Mouse (Mus musculus): ENCODE data around the gene Prss30. TPM values are rescaled to one million over a fixed set of nuclear protein-coding genes. Genes with fewer than 3 reads are reported as not detected.

Prss30 gene
- under 1 TPM in 1 of 2 experiments, not detected in 1; 0.30 TPM for total RNA-seq (2021)

GRCm38 (mm10) chr17:23980297-23980909, at the start of gene Prss30:
Prss30 (minus strand) TSS chr17:23980566.
- intact Hi-C loops (cut with DNase I), result no loop called here

GRCm38 (mm10) chr17:24029477-24029876, 49.1 kb upstream of the Prss30 start:
- intact Hi-C loops (cut with DNase I), result no loop called here
- DNase-seq (ENCODE audit: extremely low spot score in 1 of 2, low spot score in 2 of 2), result no peak

More at GRCm38 (mm10) chr17:23980297-23980909, at the start of gene Prss30:
- DNase-seq (ENCODE audit: extremely low spot score in 1 of 2, low spot score in 2 of 2), result peak in 1 of 2 experiments; percentile 12

DNA sequence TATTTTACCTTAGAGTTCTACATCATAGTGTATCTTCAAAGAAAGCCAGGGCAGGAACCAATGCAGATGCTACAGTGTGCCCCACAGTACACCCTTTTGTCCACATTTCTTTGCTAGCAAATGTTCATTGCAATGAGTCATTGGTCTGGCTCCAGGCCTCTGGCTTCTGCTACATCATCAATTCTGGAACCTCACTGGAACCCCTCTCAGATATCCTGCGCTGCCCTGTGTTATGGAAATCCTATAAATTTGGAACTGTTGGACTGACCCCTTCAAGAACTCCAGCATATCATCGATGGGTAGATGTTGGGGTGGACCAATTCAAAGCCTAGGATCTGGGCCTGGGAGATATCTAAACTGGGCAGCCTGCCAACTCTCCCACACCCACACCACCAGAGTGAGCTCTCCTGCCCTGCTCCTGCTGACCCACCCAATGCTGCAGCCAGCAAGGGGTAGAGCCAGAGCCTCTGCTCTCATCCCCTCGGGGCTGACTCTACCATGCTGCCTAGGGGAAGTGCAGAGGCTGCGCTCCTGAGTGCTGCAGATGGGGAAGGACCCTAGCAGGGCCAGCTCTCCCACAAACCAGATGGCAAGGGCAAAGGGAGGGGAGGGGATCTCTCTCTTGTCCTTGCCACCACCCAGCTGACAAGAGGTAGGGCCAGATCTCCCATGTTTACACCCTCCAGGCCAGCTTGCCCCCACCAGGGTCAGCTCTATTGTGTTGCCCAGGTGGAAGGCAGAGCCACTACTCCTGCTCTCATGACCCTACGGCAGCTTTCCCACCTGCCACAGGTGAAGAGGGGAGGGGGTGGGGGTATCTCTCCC, 41.2 kb upstream of the Prss30 start:
- no peak for DNase-seq (ENCODE audit: extremely low spot score in 1 of 2, low spot score in 2 of 2)

DNA sequence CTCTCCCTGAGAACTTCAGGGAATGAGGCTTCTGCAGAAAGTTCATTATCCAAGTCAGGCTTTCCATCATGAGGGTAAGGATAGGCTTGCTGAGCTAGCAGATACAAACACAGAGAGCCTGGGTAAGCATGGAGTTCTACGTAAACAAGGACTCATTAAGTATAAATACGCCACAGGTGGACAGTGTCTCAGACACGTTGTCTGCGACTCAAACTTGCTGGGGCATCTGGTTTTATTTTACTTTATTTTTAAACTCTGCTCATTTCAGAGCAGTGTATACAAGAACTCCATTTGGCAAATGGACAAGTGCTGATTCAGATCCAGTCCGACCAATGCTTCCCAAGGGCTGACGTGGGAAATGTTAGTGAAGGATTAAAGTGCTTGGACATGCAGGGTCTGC, 40.3 kb upstream of the Prss30 start:
- intact Hi-C loops (cut with DNase I), result no loop called here
- no peak for DNase-seq (ENCODE audit: extremely low spot score in 1 of 2, low spot score in 2 of 2)

More for the DNA sequence above, 41.2 kb upstream of the Prss30 start:
- intact Hi-C loops (cut with DNase I), result no loop called here

- DNase-seq (ENCODE audit: extremely low spot score in 1 of 2, low spot score in 2 of 2), result no peak
- intact Hi-C loops (cut with DNase I), result no loop called here
Observed at GRCm38 (mm10) chr17:24015727-24016126, 35.4 kb upstream of the Prss30 start.

GRCm38 (mm10) chr17:24014433-24014965, 34.1 kb upstream of the Prss30 start:
- DNase-seq (ENCODE audit: extremely low spot score in 1 of 2, low spot score in 2 of 2), result no peak
- intact Hi-C loops (cut with DNase I), result no loop called here

DNA sequence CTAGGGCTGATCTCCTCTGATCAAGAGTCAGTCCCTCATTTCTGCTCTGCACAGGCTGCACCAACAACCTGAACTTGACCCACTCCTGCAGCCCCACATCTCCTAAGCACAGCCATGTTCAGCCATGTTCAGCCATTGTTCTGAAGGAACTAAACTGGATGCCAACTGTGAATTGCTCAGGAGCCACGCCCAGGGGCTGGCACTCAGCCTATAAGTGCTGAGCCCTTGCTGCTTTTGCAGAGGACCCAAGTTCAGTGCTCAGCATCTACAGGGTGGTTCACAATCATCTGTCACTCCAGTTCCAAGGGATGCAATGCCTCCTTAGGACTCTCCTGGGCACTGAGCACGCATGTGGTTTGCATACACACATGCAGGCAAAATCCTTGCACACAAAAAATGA, 32.6 kb upstream of the Prss30 start:
- DNase-seq (ENCODE audit: extremely low spot score in 1 of 2, low spot score in 2 of 2), result no peak
- intact Hi-C loops (cut with DNase I), result no loop called here

GRCm38 (mm10) chr17:24009617-24010016, 29.3 kb upstream of the Prss30 start:
- intact Hi-C loops (cut with DNase I), result no loop called here
- no peak for DNase-seq (ENCODE audit: extremely low spot score in 1 of 2, low spot score in 2 of 2)

DNA sequence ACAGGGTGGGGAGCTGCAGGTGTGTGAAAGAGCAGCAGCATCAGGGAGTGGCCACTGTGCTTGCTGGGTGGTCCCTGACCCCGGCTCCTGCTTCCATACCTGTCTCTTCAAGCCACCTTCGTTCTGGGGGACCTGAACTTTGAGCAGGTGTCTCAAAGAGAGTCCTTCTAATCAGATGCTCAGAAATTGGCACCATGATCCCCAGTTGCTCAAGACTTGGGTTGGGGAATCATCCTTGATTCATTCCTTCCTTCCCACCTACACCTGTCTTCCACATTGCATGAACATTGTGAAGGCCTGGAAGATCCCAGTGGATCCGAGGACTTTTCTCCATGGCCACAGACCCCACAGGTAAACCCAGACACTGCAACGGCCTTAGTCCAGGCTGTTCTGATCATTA, 27.7 kb upstream of the Prss30 start:
- DNase-seq (ENCODE audit: extremely low spot score in 1 of 2, low spot score in 2 of 2), result no peak
- intact Hi-C loops (cut with DNase I), result no loop called here

DNA sequence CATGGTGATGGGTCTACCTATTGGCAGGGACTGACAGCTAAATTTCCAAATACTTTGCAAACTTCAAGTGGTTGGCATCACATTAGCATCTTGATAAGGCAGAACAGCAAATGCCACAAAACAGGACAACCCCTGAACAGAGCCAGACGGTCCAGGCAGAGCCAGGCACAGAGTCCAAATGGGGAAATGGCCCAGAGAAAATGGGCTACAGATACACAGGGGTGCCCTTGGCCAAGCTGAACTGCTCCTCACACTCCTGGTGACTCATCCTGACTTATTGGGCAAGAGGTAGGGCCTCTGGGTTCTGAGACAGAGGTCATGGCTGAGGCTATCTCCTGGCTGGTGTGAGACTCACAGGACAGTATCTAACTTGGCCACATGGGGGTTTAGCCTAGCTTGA, 27.0 kb upstream of the Prss30 start:
- intact Hi-C loops (cut with DNase I), result no loop called here
- no peak for DNase-seq (ENCODE audit: extremely low spot score in 1 of 2, low spot score in 2 of 2)

GRCm38 (mm10) chr17:24006930-24007329, 26.6 kb upstream of the Prss30 start:
- DNase-seq (ENCODE audit: extremely low spot score in 1 of 2, low spot score in 2 of 2), result no peak
- intact Hi-C loops (cut with DNase I), result no loop called here

DNA sequence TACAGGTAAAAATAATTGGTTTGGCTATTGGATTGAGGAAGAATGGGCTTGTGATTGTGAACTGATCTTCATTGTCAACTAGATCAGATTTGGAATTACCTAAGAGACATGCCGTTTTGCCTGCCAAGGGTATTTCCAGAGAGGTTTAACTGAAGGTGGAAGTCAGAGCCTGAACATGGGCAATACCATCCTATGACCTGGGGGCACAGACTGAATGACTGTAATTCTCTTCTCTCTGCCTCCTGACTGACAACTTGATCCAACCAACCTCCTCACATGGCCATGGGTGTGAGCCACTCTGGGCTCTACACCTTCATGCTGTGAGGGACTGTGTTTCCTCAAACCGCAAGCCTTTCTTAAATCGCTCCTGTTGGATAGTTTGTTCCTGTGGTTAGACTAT, 24.7 kb upstream of the Prss30 start:
- intact Hi-C loops (cut with DNase I), result no loop called here

DNA sequence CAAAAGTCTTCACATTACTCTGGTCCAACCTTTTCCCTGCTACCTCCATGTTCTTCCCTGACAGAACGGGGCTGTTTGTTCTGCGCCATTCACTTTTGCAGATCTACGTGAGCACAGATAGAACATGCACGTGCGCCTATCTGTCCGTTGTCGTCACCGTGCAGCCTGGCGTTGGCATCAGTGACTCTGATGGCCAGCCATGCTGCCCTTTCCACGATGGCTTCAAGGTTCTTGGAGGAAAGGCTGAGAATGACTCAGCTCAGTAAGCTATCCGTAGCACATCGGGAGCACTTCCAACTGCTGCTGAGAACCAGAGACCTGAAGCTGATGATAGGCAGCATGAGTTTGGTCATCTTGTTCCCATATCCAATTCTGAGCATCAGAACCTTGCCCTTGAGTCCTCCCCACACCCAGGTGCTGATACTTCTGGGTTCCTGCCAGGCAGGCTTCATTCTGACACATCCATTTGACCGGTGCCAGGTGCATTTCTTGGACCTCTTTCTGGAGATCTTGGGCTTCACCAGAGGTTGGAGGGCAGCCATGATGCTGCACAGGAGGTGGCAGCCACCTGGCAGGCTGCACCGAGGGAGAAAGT, 23.8 kb upstream of the Prss30 start:
- no peak for DNase-seq (ENCODE audit: extremely low spot score in 1 of 2, low spot score in 2 of 2)
- intact Hi-C loops (cut with DNase I), result no loop called here

More for the DNA sequence above, 24.7 kb upstream of the Prss30 start:
- DNase-seq (ENCODE audit: extremely low spot score in 1 of 2, low spot score in 2 of 2), result no peak

- peak; percentile 51 to 81 for DNase-seq (ENCODE audit: extremely low spot score in 1 of 2, low spot score in 2 of 2)
- intact Hi-C loops (cut with DNase I), result no loop called here
Observed at GRCm38 (mm10) chr17:24000404-24000803, 20.0 kb upstream of the Prss30 start.

- intact Hi-C loops (cut with DNase I), result no loop called here
- DNase-seq (ENCODE audit: extremely low spot score in 1 of 2, low spot score in 2 of 2), result peak in 1 of 2 experiments; percentile 12
Observed at GRCm38 (mm10) chr17:23998383-23998782, 18.0 kb upstream of the Prss30 start.

GRCm38 (mm10) chr17:23997901-23998300, 17.5 kb upstream of the Prss30 start, which contains the start of gene Prss22:
Prss22 (minus strand) TSS chr17:23998100.
- intact Hi-C loops (cut with DNase I), result no loop called here
- DNase-seq (ENCODE audit: extremely low spot score in 1 of 2, low spot score in 2 of 2), result peak in 1 of 2 experiments; percentile 17

DNA sequence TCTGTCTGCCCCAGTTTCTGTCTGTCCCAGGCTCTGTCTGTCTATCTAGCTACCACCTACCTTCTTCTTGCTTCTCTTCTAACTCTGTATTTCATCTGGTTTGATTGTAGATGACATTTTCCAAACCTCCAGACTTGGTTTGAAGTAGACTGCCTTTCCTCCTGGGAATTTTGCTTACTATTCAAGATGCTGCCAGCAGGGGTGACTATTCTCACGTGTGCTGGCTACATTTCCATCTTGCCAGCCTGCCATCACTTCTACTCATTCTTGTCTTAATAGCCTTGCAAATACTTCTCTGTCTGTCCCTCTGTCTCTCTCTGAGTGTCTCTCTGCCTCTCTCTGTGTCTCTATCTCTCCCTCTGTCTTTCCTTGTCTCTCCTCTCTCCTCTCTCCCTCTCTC, 15.1 kb upstream of the Prss30 start:
- intact Hi-C loops (cut with DNase I), result no loop called here
- DNase-seq (ENCODE audit: extremely low spot score in 1 of 2, low spot score in 2 of 2), result no peak

DNA sequence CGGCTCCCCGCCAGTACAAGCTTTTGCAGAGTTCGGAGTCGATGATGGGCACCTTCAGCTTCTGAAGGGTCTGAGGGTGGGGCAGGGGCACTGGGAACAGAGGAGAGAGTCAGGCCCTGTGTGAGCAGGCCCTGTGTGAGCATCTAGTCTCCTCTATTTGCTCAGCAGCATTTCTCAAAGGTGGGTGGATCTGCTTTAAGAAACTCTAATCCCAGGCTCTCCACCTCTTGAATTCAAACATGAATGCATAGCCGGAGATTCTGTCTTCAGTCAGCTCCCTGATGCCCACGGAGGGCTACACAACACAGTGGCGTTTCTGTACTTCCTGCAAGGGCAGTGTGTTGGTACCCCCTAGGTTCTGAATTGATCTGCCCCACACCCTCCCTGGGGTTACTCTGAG, 14.3 kb upstream of the Prss30 start:
- intact Hi-C loops (cut with DNase I), result no loop called here
- DNase-seq (ENCODE audit: extremely low spot score in 1 of 2, low spot score in 2 of 2), result peak in 1 of 2 experiments; percentile 25

DNA sequence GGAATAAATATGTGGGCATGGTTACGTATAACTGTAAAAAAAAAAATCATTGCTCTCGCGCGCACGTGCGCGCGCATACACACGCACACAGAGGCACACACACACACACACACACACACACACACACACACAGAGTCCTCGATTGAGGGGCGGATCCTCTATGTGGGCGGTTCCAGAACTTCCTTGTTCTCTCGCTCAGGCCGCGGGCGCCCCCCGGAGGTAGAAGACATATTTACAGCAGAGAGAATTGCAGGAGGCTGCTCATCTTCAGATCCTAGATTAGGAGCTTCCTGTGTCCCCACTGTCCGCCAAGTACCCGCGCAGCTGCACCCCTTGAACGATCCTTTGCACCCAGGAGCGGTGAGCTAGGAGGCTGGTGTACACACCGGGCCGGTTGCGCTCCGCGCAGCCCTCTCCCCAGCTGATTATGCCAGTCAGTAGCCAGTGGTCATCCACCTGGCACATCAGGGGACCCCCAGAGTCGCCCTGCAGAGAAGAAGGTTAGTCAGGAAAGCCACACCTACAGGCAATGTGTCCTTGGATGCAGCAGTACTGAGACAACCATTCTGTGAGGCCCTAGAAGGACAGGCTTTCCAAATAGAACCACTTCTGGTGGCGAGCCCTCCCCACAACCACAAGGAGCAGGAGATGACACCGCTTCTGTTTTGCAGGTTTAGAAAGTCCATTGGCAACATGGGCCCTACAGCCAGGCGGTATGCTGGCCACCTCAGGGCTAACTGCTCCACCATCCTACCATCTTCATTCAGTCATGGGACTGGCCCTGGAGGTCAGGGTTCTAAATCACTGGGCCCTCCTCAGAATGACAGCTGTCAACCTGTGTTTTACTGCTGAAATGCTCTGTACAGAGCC, 13.4 kb upstream of the Prss30 start:
- intact Hi-C loops (cut with DNase I), result no loop called here
- peak; percentile 93 to 95 for DNase-seq (ENCODE audit: extremely low spot score in 1 of 2, low spot score in 2 of 2)
